Mouse (Mus musculus): ENCODE data around the gene 1500011B03Rik. TPM values are rescaled to one million over a fixed set of nuclear protein-coding genes. Genes with fewer than 3 reads are reported as not detected.

Gene 1500011B03Rik
- total RNA-seq, 2 experiments from 2014 or later = 5.6 to 7.0 TPM

DNA sequence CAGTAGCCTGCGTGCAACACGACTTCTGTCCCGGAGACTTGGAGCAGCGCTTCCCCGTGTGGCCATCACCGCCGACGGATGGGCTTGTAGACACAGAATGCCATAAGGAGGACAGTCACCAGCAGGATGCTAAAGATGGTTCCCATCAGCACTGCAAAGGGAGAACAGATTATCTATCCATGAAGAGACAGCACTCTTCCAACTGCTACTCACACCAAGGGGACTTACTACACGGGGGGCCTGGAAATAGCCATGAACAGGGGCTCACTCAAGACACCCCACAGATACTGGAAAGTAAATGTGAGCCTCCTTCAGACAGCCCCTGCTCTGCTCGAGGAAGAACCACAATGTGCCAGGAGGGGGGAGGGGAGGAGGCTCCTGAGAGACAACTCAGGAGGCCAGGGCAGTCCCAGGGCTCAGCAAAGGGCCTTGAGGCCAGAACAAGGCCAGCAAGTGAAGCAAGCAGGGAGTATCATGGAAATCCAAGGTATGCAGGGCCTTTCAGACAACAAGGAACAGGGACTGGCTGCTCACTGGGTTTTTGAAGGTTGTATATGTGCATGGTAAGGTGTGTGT is 14.0 kb downstream of the 1500011B03Rik start:
- DNase-seq = no peak

DNA sequence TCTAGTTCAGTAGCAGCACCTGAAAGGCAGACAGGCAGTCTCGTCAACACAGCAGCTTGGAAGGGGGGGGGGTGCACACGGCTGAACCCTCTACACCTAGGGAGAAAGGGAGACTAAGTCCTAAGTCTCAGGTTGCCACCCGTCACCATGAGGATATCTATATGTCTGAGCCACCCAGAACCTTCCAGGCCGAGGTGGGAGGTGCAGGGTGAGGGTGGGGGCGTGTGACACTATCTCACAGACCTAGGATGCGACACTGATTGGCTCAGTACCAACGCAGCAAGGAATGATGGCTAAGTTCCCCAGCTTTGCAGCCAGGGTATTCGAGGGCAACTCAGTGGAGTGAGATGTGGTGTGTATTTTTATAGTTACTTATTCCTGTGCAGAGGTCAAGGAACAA is 14.9 kb downstream of the 1500011B03Rik start:
- DNase-seq = no peak

DNA sequence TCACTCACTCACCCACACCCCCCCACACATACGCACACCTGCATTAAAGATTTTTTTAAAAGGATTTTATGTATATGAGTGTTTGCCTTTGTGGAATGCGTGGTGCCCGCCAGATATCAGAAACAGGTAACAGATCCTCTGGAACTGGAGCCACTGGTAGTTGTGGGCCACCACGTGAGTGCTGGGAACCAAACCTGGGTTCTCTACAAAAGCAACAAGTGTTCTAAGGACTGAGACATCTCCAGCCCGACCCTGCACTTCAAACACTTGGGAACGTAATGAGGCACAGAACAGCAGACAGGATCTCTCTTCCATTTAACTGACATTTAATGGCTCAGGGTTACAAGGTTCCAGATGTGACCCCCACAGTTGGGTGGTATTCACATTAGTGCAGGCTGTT is 15.4 kb downstream of the 1500011B03Rik start:
- no peak for DNase-seq

DNA sequence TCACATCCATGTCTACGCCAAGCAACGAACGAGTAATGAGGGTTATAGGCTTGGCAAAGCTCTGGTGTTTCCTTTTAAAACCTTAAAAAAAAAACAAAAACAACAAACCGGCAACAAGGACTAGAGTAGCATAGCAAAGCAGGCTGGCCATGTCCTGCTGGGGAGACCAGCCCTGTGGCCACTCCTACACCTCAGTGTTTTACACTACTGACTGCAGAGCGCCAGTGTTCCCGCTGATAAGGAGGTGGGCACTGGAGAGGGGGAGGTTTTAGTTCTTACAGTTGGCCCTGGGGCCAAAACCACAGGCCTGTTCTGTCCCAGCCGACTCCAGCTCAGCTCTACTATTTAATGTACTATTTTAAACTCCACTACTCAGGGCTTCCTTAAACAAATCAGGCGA is 15.8 kb downstream of the 1500011B03Rik start:
- DNase-seq = no peak

DNA sequence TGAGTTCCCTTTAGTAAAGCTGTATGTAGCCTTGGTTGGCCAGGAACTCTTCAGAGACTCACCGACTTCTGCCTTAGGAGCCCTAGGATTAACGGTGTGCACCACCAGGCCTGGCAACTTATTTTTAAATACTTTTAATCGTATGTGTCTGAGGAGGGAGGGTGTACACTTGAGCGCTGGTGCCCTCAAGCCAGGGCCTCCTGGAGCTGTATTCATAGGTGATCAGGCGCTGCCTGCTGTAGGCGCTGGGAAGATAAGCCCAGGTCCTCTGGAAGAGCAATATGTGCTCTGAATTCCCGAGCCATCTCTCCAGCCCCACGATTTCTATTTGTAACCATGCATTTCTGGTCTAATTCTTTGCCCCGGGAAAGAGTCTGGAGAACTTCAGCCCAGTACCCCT is 16.2 kb downstream of the 1500011B03Rik start:
- DNase-seq = no peak

DNA sequence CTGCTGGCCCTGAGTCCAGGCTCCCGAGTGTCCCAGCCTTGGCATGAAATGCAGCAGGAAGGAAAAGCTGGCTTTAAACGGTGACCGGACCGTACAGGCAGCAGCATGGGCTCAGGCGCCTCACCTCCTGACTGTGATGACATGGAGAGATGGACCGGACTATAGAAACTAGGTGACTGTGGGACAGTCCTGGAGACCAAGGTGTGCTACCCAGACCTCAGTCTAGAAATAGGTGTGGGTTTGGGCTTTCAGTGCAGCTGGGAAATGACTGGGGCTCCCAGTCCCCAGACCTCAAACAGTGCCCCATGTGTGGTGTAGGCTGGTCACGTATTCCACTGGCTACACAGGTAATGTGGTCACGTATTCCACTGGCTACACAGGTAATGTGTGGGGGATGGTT is 16.6 kb downstream of the 1500011B03Rik start:
- DNase-seq = no peak

DNA sequence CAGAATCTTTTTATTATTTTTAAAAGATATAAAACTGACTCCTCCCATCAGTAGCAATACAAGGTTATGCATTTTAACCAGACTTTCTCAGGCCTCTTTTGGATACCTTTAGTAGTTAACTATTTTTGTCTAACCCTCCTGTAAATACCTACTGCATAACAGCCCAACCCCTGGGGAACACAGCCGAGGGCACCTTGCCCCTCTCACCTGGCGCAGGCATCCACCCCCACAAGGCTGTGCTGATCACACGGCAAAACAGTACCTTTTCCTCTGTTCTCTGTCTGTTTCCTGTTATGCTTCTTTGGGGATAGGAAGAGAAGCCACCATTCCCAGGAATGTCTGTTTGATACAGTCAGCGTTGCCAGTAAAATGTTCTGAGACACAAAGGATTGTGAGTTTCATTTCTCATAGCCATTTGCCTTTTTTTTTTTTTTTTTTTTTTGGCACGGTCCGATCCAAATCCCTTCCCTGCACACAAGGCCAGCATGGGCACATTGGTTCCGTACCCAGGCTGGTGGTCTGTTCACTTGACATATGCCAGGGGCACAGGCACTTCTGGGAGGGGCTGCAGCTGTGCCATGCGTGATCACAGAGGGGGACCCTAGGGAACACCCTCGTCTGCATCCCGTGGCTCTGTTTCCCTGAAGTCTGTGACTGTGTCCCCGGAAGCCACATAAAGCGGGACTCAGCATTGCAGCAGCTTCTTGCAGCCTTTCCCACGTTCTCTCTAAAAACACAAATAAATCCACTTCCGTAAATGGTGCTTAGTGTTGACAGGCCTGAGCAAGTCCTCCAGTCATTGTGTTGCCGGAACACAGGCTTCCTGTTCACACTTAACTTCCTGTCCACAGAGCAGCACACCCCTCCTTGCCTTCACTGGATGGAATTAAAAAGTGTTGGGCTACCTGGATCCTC is 17.6 kb downstream of the 1500011B03Rik start:
- DNase-seq = no peak

DNA sequence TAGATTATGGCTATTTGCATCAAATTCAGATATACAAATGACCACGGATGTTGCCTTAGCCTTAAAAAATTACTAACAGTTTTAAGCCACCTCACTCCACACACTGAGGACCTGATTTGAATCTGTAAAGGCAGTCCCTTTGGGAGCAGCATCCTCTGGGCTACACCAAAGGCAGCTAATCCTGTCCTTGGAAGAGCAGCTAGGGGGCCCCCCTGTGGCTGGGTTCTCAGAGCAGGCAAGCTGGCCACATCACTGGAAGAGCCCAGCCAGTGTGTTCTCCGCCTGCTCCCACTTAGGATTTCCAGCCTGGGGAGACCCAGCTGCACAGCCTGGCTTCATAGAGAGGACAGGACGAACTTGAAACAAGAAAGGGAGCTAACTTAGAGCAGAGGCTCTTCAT is 18.3 kb downstream of the 1500011B03Rik start:
- DNase-seq = no peak

DNA sequence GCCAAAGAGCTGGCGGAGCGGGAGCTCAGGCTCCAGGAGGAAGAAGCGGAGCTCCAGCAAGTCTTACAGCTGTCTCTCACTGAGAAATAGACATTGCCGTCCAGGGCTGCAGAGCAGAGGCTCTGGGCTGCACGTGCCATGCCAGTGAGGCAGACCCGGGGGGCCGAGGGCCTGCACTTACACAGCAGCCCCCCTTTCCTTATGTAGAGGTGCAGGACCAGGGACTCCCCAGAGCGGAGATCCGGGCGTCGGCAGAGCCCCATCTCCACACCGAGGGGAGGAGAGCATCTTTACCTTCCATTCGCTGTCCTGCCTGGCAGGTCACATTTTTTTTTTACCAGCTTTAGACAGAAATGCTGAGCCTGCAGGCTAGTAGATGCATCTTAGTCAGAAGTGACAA is 18.9 kb downstream of the 1500011B03Rik start:
- DNase-seq = no peak

DNA sequence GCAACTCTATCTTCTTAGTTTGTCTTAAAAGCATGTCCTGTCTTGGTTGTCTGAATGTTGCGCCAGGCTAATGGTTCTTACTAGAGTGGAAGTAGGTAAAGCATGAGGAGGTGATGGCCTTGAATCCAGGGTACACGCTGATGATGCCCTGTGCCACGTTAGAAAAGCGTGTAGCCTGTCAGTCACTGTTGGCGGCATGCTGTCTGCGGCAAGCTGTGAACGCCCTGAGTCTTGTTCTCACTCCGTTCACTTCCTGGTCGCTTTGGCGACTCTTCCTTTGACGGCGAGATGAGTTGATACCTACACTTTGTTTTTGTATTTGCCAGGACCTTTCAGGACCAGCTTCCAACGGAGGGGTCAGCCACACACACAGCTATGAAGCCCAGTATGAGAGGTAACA is 20.0 kb downstream of the 1500011B03Rik start:
- no peak for DNase-seq

DNA sequence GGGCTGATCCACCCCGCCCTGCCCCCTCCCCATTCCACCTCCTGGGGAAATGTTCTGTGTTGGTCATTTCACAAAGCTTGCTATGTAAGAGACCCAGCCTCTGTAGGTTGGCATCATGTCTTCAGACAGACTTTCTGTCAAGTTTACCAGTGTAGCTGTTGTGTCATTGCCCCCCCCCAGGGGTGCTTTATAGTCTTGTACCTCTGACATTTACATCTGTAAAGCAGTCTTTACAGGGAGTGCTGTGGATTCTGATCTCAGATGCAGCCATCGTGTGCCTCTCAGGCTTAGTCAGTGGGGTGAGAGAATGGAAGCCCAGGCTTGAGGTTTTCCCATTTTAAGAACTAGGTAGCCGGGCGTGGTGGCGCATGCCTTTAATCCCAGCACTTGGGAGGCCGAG is 21.4 kb downstream of the 1500011B03Rik start:
- DNase-seq = no peak

DNA sequence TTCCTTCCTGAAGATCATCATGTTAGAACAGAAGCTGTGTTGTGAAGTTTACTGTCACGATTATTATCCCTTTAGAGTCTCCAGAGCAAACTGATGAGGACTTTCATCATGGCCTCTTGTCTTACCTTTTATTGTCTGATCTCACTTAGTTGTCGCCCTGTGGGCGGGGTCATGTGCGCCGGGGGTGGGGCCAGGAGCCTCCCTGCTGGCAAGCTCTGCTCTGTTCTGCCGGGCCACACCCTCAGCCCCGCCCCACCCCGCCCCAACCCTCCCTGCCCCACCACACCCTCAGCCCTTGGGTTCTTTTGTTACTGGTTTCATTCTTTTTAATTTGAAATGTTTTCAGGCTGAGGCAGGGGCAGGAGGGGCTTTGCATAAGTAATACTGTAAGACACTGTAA is 22.2 kb downstream of the 1500011B03Rik start:
- DNase-seq = no peak

DNA sequence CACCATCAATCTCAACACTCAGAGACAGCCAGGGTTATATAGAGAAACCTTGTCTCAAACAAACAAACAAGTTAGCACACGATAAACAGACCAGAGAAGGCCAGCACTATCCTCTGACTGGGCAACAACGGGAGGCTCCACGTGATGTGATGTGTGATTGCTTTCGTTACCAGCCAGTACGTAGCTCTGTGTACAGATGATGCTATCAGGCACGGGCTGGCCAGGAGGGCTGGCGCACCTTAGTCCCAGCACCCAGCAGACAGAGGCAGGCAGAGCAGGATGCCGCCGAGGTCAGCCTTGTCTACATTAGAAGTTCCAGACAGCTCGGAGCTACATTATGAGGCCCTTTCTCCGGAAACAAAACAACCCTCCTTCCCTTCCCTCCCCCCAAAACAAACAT is 23.4 kb downstream of the 1500011B03Rik start:
- no peak for DNase-seq

DNA sequence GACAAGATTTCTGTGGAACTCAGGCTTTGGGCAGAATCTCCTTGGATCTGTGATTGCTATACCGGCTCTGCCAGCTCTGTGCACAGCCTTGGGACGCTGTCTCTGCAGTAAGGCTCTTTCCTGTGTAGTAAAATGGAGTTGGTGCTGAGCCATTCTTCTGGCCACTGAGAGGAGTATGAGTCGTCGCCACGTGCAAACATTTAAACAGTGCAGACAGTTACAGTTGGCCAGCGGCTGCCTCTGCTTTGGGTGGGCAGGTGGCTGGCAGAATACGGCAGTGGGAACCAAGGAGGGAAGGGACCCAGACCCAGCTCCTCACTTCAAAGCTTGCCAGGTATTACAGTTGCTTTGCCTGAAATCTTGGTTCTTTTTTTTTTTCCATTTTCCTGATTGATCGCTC is 26.0 kb downstream of the 1500011B03Rik start:
- DNase-seq = no peak

DNA sequence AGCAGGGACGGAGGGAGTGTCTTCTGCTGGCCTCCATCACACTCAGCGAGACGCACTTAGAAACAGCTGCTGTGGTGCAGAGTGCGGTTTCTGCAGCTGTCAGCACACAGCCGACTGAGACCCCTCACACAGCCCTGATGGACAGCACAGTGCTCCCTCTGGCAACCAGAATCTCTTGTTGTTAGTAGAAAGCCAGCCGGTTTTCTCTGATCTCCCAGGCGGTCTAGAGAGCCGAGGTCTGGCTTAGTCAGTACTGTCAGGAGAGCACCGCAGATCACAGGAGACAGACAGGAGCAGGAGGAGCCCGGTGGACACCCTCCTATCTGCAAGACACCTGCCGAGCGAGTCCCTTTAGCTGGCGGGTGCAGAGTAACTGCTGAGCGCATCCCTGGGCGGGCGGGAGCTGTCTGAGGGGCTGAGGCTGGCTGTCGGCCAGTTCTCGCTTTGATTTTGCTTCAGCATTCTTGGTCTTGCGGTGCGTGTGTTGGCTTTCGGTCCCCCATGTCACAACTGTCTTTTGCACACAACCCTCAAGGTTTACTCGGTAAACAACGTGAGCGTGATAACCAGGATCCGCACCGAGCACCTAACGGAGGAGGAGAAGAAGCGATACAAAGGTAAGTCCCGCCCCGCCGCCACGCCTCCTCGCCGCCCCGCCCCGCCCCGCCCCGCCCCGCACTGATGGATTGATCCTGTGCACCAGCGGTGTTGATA is 26.8 kb downstream of the 1500011B03Rik start:
- no peak for DNase-seq

DNA sequence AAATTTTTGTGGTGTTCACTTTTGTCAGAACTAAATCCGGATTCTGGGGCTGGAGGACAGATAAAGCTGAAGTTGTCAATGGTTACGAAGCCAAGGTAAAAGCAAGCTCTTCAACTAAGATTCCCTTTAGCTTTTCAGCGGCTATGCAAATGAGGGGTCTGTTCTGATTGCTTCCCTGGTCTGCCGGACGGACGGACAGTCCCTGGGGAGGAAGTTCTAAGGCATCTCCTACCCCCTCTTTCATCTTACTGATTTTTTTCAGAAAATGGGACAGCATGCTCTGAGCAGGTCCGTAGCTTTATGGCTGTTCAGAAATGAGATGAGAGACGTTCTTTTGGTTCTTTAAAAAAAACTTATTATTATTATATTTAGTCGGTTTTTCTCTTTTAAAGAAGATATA is 27.6 kb downstream of the 1500011B03Rik start:
- DNase-seq = no peak

DNA sequence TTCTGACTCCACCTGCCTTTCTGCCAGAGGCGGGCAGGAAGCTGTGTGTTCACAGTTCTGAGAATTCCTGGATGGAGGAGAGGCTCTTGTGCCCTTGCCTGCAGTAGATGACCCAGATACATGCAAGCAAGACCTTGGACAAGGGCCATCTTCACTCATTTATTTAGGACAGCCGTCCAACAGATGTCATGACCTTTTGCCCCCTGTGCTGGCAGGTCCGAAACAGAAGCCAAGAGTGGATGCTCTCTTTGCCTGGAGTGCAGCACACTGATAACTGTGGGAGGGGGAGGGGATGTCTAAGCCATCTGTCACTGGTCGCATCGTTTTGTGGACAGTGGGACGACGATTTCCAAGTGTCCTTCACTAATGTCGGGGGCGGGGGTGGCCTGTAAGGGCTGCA is 28.0 kb downstream of the 1500011B03Rik start:
- no peak for DNase-seq

DNA sequence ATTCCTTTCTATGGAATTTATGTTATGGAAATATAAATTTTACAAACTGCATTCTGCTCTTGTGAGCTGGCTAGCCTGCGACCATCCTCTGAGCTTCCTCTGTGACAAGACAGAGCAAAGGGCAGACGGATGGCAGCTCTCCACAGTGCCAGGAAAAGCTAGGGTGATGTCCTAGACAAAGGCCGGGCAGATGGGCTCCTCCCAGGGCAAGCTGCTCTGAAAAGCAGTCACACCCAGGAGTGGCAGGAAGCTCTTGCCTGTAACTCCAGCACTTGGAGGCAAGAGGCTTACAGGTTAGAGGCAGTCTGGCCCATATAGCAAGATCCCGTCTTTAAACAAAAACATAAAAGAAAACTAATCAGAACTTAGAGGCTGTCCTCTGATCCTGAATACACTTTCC is 28.7 kb downstream of the 1500011B03Rik start:
- DNase-seq = no peak

DNA sequence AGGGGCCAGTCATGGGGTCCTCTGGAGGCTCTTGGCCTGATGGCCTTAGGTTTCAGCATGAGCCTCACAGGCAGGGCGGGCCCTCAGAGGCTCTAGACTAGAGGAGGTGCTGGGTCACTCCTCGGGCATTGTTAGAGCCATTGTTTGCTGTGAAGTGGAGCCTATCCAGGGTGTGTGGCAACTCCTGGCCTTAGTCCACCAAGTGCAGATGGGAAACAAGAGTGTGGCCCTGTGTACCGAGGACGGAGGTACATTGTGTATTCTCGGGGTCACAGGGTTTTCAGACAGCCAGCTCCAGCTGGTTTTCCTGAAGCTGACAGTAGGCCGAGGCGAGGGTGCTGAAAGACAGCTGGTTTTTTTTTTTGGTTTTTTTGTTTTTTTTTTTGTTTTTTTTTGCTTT is 30.0 kb downstream of the 1500011B03Rik start:
- no peak for DNase-seq

DNA sequence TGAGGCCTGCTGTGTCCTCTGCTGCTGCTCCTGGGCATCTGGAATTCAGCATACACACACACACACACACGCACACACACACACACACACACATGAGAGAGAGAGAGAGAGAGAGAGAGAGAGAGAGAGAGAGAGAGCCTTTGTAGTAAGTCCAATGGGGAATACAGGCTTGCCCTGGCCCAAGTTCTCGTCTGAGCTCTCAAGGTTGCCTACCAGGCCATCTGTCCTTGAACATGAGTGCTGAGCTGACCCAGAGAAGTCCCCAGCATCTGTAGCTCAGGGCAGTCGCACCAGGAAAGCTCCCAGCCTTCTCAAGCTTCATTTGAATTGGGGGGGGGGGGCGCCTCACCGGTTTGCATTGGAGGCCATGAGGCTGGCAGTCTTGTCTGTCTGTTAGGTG is 38.1 kb downstream of the 1500011B03Rik start:
- no peak for DNase-seq

DNA sequence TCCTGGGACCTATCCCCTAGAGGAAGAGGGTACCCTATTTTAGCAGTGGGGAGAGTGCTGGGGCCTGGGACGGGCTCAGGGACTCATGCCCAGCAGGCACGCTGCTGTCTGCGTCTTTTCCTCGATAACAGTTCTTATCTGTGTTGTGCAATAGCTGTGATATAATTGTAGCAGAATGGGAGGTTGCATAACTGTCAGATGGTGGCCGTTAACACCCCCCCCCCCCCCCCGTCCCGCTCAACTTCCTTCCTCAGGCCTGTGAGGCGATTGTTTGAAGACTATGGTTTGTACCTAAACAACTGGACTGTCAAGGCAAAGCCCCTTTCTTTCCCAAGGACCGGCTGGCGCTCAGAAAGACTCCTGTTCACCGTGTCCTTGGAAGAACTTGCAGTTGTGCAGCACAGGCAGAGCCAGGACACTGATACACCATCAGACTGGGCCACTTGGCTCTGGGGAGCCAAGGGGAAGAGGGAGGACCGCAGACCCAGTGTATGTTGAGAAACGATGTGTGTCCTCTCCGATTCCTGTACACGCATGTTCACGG is 38.6 kb downstream of the 1500011B03Rik start:
- DNase-seq = no peak

DNA sequence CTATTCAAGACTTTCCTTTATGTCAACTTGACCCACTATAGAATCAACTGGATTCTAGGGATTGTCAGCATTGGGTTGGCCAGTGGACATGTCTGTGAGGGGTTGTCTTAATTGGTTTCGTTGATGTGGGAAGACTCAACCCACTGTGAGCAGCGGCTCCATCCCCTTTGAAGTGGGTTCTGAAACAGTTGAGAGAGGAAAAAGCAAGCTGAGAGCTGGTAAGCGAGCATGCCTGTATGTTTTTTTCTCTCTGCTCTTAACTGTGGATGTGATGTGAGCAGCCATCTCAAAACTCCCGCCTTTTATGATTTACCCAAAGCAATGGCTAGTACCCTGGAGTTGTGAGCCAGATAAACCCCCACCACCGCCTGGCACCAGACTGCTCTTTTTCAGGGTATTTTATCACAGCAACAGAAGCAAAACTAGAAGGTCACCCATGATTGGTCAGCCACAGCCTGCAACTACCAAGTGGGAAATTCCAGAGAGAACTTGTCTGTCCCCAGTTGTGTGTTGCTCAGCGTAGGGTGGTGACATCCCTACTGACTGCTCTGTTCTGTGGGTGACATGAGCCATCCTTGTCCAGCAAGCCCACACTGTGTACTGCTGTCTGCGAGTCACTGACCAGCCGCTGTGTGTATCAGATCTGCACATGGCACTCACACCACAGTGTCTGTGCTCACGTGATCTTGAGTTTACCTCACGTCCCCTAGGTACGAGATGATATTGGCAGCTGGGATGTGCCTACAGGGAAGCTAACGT is 39.7 kb downstream of the 1500011B03Rik start:
- DNase-seq = no peak

Data from gastrocnemius, postnatal 25 days (tissue).